Mouse (Mus musculus) mouse embryonic stem cell (cell line): ENCODE measurements around the gene Catsperg1.
"Not testable (repeated sequence)": the region's sequence is repeated elsewhere in the genome, so short reads cannot be mapped to it uniquely, and the experiment has no call there.

Source experiments
- in situ Hi-C, 2 experiments: fragments of 300-500 bp; cut with MboI; formaldehyde crosslinking; loops; 1 replicate in 1 of 2; 3 replicates in 1 of 2; pipeline ENCODE4 v1.14.3; 2019 to 2020; ENCODE audit warnings: low sequenced_read_pairs in 2 of 2, low pct_unique_long_range_greater_than_20kb in 1 of 2, mixed read lengths in 1 of 2; ENCODE audit not compliant: unreplicated experiment in 1 of 2

The Catsperg1 gene

GRCm38 (mm10) chr7:29213675-29214082, at the start of gene Catsperg1:
Catsperg1 (minus strand) TSS chr7:29214035.
- in situ Hi-C loops = no loop called here

- in situ Hi-C loops = no loop called here
Observed at GRCm38 (mm10) chr7:29262151-29262550, 48.3 kb upstream of the Catsperg1 start.

DNA sequence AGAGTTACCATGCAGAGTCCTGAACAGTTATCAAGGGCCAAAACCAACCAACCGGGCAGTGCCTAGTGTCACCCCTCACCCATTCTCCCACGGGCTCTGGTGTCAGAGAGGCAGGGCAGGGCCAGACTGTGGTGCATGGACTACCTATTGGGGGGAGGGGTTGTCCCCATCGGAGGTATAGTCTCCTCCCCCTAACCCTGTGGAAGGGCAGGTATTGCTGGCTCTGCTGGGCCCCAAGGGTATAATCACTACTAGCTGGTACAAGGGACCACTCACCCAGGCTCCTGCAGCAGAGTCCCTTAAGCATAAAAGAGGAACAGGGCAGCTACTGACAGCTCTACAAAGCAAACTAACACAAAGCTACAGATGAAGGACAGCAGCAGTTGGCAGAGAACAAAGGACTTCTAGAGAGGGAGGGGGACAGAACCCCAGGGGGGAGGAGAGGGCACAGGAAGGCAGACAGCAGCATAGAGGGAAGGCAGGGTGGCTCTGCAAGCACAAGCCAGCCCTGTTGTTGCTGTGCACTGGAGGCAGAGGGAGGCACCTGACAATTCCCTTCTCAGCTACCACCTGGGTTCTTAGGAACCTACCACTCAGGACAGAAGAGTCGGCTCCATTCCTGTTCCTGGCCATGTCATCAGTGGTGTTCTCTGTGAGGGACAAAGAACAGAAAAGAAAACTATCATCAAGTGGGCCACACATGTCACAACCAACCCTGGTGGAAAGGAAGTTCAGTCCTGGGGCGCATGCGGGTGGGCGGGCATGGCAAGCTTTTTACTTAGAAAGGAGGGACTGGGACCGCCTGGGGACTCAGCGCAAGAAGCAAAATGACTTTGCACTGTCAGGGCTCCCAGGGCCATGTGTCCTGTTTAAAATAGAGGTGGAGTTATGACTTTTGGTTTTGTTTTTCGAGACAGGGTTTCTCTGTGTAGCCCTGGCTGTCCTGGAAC, 46.2 kb upstream of the Catsperg1 start:
- in situ Hi-C loops = no loop called here

DNA sequence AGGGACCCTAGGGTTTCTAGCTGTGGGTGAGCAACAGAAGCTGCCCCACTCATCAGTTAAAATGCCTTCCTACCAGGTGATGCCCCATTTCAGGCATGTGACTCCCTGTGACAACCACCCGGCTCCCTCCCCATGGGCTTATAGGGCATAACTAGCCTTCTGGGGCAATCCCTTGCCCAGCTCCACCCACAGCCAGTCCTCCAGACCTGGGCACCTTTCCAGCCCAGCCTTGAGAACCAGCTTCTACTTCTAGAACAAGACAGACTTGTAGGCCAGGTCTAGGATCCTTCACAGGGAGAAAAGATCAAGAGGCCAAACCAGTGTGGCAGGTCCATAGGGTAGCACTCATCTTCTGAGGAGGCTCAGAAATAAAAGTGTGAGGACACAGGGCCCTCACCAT, 43.5 kb upstream of the Catsperg1 start:
- in situ Hi-C loops = no loop called here

DNA sequence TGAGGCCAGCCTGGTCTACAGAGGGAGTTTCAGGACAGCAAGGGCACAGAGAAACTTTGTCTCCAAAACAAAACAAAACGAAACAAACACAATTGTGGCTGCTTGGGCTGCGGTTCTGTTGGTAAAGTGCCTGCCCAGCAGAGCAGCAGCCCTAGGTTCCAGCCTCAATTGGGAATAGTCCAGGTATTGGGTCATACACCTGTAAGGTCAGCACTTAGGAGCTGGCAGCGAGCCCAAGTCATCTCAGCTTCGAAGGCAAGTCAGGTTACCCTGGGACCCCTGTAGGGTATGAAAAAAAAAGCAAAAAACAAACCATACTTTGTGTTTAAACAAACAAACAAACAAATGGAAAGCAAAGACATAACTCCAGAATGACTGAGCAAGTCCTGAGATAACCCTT, 42.0 kb upstream of the Catsperg1 start:
- in situ Hi-C loops = no loop called here

DNA sequence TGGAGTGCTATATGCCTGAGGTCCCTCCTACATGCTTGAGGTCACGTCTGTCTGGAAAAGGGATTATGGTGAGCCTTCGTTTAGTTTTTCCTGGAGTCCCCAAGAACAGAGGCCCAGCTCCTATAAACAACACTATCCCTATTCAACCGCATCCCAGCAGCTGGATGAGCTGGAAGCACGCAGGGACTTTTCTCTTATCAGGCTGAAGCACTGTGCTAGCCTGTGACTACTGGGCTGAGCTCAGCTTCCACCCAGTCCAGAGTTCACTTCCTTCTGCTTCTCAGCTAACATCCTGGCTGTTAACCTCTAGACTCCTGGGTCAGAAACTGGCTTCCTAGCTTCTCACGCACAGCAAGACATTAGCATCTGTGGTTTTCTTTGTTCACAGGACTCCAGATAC, 40.0 kb upstream of the Catsperg1 start:
- in situ Hi-C loops = no loop called here

DNA sequence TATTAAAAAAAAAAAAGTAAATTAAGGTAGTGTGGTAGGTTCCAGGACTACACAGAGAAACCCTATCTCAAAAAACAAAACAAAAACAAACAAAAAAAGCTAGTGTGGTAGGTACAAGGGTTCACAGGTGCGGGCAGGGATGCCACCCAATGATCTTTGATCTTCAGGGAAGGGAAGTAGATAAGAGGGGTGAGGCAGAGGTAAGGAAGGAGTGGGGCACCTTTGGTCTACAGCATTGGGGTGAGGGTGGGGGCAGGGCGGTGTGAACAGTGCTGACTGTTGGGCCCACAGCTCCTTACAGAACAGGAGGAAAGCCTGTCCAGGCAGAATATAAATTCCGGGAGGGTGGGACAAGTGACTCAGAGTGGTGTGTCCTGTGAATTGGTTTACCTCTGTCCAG, 37.3 kb upstream of the Catsperg1 start:
- in situ Hi-C loops = no loop called here

DNA sequence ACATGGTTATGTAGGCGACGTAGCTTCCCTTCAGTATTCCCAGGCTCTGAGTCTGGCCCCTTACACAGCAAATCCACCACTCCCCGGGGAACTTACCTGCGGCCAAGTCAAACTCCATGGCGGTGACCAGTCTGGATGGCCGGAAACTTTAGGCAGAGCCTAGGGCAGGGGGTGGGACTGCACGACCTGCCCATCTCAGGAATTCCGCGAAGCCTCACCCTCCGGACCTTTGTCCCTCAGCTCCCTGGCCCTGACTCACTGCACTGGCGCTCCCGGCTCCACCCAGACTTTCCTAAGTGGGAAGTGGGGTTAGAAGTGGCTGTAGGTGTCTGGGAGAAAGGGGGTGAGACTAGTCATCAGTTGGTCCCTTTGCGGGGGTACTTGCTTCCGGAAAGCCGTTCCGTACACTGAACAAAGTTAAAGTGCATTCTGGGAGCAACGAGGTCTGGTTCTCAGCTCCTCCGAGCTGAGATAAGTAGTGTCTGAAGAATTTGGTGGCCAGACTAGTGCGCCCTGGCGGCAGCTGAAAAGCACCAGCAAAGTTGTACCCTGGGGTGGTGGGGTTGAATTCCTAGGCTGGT, 34.5 kb upstream of the Catsperg1 start, which contains the start of gene 2200002D01Rik:
TSS of gene 2200002D01Rik (minus strand) at position 206 of the 581 bp plus-strand sequence.
- in situ Hi-C loops = no loop called here

- in situ Hi-C loops = no loop called here
Observed at GRCm38 (mm10) chr7:29247706-29248105, 33.9 kb upstream of the Catsperg1 start.

- in situ Hi-C loops = no loop called here
Observed at GRCm38 (mm10) chr7:29247314-29247700, 33.5 kb upstream of the Catsperg1 start.

GRCm38 (mm10) chr7:29246619-29247313, 32.9 kb upstream of the Catsperg1 start:
- in situ Hi-C loops = no loop called here

DNA sequence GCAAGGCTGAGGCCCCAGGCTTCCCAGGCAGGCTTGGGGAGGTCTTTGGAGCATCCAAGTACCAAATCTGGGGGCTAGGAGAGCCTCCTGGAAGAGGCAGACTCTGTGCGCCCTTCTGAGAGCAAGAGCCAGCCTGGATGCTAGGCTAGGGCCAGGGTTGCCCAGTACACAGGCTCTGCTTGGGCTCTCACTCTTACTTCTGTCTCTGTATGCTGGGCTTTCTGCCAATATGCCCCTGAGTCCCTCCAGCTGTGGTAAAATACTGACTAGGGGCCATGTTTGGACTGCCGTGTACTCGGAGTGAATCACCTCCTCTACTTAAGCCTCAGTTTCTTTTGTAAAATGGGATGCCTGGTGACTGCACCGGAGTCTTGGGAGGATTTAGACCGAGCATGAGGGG, 32.2 kb upstream of the Catsperg1 start:
- in situ Hi-C loops = no loop called here

- in situ Hi-C loops = no loop called here
Observed at GRCm38 (mm10) chr7:29244732-29245416, 31.0 kb upstream of the Catsperg1 start.

DNA sequence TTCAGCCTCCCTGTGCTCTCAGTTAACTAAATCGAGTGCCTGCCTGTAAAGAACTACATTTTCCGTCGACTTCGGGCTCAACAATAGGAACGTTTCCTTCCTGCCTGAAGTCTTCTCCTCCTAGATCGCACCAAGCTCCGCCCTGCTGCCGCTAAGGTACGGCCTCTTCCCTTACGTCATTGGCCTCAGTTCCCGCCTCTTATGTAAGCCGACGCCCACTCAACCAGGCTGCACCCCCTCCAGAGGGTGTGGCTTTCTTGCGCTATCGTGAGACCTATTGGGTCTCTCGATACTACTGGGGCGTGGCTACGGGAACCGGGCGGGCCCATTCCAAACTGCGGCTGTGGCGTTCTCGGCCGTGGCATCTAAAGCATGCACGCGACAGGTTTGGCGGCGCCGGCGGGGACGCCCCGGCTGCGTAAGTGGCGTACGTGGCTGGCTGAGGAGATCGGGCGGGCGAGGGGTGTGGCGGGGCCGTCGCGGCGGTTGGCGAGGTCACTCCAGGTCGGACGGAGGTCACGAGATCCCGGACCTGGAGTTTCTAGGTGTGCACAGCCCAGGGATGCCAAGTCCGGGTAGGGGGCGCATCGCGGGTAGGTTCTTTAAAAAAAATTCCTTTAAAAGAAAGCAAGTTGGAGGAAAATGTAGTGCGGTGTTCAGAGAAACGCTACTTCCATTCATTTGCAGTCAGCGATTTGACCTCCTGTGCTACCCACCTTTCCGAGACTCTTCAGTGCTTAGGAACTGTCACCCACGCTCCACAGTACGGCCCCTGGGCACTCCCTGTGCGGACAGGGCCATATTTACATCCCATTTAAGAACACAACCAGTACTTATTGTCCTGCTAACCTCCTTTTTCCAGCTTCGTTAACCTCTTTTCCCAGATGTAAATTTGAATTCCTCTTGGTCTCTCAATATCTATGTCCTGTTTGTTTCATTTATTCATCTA, 24.5 kb upstream of the Catsperg1 start, which contains the start of gene Yif1b:
TSS of gene Yif1b (plus strand) at position 311 of the 949 bp plus-strand sequence.
- in situ Hi-C loops = no loop called here

DNA sequence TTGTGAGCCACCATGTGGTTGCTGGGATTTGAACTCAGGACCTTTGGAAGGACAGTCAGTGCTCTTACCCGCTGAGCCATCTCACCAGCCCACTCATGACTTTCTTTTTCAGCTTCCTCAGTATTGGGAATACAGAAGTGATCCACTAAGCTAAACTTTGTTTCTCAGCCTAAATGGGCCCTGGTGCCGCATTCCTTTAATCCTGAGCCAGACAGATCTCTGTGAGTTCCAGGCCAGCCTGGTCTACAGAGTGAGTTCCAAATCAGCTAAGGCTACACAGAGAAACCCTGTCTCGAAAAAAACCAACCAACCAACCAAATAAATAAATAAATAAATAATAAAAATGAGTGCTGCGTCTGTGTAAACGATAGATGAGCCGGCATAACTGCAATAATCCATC, 23.8 kb upstream of the Catsperg1 start:
- in situ Hi-C loops = not testable (repeated sequence)

DNA sequence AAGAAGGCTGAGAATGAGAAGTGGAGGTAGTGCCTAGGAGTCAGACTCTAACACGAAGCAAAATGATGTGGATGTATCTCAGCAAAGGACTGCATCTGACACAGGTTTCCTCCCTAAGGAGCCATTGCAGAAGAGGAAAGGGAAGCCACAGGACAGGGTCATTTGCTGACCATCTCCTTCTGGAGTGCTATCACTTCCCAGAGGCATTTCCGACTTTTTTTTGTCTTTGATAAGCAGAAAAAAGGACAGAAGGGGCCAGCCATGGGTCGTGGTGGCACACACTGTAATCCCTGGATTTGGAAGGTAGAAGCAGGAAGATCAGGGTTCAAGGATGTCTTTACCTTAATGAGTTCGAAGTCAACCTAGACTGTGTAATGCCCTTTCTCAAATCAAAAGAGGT, 22.8 kb upstream of the Catsperg1 start:
- in situ Hi-C loops = no loop called here

GRCm38 (mm10) chr7:29234661-29235060, 20.8 kb upstream of the Catsperg1 start:
- in situ Hi-C loops = no loop called here

GRCm38 (mm10) chr7:29233745-29234144, 19.9 kb upstream of the Catsperg1 start:
- in situ Hi-C loops = no loop called here
